Mouse (Mus musculus): ENCODE data around the gene Pimreg.

DNA sequence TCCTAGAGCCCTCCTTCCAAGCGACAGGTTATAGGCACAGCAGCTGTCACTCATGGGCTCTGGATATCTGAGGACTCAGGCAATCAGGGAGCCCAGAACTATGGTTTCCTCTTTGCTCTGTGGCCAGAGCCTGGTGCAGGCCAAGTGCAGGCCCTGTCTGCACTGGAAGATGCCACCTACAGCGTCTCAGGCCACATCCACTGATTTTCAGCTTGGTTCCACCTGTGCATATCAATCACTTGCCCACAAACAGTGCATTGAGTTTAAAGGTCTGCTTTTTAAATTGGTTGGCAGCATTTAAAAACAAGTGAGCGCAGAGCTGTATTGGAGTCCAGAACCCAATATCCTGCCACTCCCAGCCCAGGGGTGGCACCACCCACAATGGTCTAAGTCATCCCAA lies 9.2 kb upstream of the Pimreg start:
- TF ChIP-seq CTCF (IDR thresholded peaks at IDR 0.05; ENCODE audit: low read depth, low read length) (no peak), POLR2A (IDR thresholded peaks at IDR 0.05; ENCODE audit: borderline replicate concordance, low read depth, low read length) (no peak)
